Mouse (Mus musculus) myocyte (in vitro differentiated cells): ENCODE measurements around the gene Tmem230. TPM values are rescaled to one million over a fixed set of nuclear protein-coding genes. Genes with fewer than 3 reads are reported as not detected.

Source experiments
- H3K27me3 ChIP-seq: one replicate; pipeline ENCODE4 v1.6.1; 2011; ENCODE audit not compliant: control insufficient read depth, insufficient read depth, insufficient read length
- H3K36me3 ChIP-seq: one replicate; pipeline ENCODE4 v1.6.1; 2011; ENCODE audit not compliant: control insufficient read depth, insufficient read depth
- H3K4me2 ChIP-seq: one replicate; pipeline ENCODE4 v1.6.1; 2011; ENCODE audit warnings: low read depth, control low read depth
- H3K4me3 ChIP-seq: one replicate; pipeline ENCODE4 v1.5.1; 2011; ENCODE audit warnings: mild to moderate bottlenecking, control low read depth, moderate library complexity
- H3K79me2 ChIP-seq: one replicate; pipeline ENCODE4 v1.6.1; 2011; ENCODE audit not compliant: control insufficient read depth, insufficient read depth
- H3ac ChIP-seq: one replicate; pipeline ENCODE4 v1.6.1; 2011; ENCODE audit not compliant: control insufficient read depth, insufficient read length
- CEBPB ChIP-seq: IDR thresholded peaks from 2 replicates; pipeline ENCODE4 v1.6.1; 2011; ENCODE audit warnings: mild to moderate bottlenecking, moderate library complexity; ENCODE audit not compliant: poor library complexity, insufficient read depth, severe bottlenecking
- E2F4 ChIP-seq: IDR thresholded peaks from one replicate; pipeline ENCODE4 v1.6.1; 2011; ENCODE audit warnings: mild to moderate bottlenecking, control low read depth, moderate library complexity; ENCODE audit not compliant: insufficient read depth
- MAX ChIP-seq: IDR thresholded peaks from one replicate; pipeline ENCODE4 v1.6.1; 2011; ENCODE audit warnings: low read depth, mild to moderate bottlenecking, control low read depth
- MYOD1 ChIP-seq, 3 experiments: IDR thresholded peaks; one replicate each; pipeline ENCODE4 v1.6.1; 2011; ENCODE audit warnings: control low read depth in 2 of 3, low read depth in 2 of 3, mild to moderate bottlenecking in 2 of 3, moderate library complexity in 1 of 3; ENCODE audit not compliant: insufficient read length in 2 of 3, control insufficient read depth in 1 of 3
- MYOG ChIP-seq, 3 experiments: IDR thresholded peaks; one replicate each; pipeline ENCODE4 v1.6.1; 2011; ENCODE audit warnings: control low read depth in 2 of 3, low read depth in 2 of 3, mild to moderate bottlenecking in 2 of 3; ENCODE audit not compliant: insufficient read length in 2 of 3, control insufficient read depth in 1 of 3, insufficient read depth in 1 of 3
- POLR2A ChIP-seq: IDR thresholded peaks from one replicate; pipeline ENCODE4 v1.6.1; 2011; ENCODE audit warnings: low read depth, mild to moderate bottlenecking, control low read depth, moderate library complexity; ENCODE audit not compliant: insufficient read length
- POLR2AphosphoS2 ChIP-seq: IDR thresholded peaks from one replicate; pipeline ENCODE4 v1.6.1; 2011; ENCODE audit warnings: low read depth, control low read depth; ENCODE audit not compliant: insufficient read length
- REST ChIP-seq: IDR thresholded peaks from one replicate; pipeline ENCODE4 v1.6.1; 2011; ENCODE audit warnings: mild to moderate bottlenecking, control low read depth, moderate library complexity; ENCODE audit not compliant: insufficient read depth, insufficient read length
- SRF ChIP-seq: IDR thresholded peaks from one replicate; pipeline ENCODE4 v1.6.1; 2011; ENCODE audit warnings: low read depth; ENCODE audit not compliant: control insufficient read depth, insufficient read length
- TCF12 ChIP-seq: IDR thresholded peaks from one replicate; pipeline ENCODE4 v1.6.1; 2011; ENCODE audit warnings: mild to moderate bottlenecking, control low read depth; ENCODE audit not compliant: poor library complexity, insufficient read depth, severe bottlenecking
- TCF3 ChIP-seq: IDR thresholded peaks from one replicate; pipeline ENCODE4 v1.6.1; 2011; ENCODE audit warnings: low read depth, control low read depth; ENCODE audit not compliant: insufficient read length
- USF1 ChIP-seq: IDR thresholded peaks from one replicate; pipeline ENCODE4 v1.6.1; 2011; ENCODE audit warnings: low read depth, mild to moderate bottlenecking, control low read depth, moderate library complexity
- polyA plus RNA-seq: library from polyadenylated mRNA; unstranded; fragments of >200 nt; fragmentation: generic; extraction: Trizol; gene quantifications from one replicate; pipeline ENCODE4 v1.2.1, GENCODE M21; 2012; ENCODE audit warnings: missing spikeins

Tmem230 gene
- polyA plus RNA-seq, 1 experiment, result 76.6 TPM

GRCm38 (mm10) chr2:132272694-132273389, 25.2 kb upstream of the Tmem230 start:
- TF ChIP-seq USF1, result no peak
- no peak for TF ChIP-seq POLR2AphosphoS2
- TF ChIP-seq REST, result no peak
- TF ChIP-seq MYOG (IDR thresholded peaks at IDR 0.05; ENCODE audit: control insufficient read depth in 1 of 3, insufficient read depth in 1 of 3, insufficient read length in 2 of 3, low read depth in 2 of 3), result no peak
- TF ChIP-seq MYOD1 (IDR thresholded peaks at IDR 0.05; ENCODE audit: control insufficient read depth in 1 of 3, insufficient read length in 2 of 3, low read depth in 2 of 3), result no peak
- no peak for TF ChIP-seq E2F4
- TF ChIP-seq SRF, result no peak
- TF ChIP-seq MAX, result no peak
- TF ChIP-seq TCF3, result no peak
- no peak for TF ChIP-seq CEBPB
- no peak for TF ChIP-seq TCF12
- no peak for TF ChIP-seq POLR2A
- no peak overlapping the region for H3K4me3 ChIP-seq
- no peak overlapping the region for H3ac ChIP-seq
- H3K27me3 ChIP-seq, result no peaks in the 10 kb centered on the region
- H3K4me2 ChIP-seq, result no peak overlapping the region
- H3K79me2 ChIP-seq, result peaks cover 62% of the 10 kb centered on the region
- no peaks in the 10 kb centered on the region for H3K36me3 ChIP-seq

GRCm38 (mm10) chr2:132270331-132270951, 22.8 kb upstream of the Tmem230 start:
- H3K36me3 ChIP-seq, result no peaks in the 10 kb centered on the region
- no peak for TF ChIP-seq CEBPB
- no peak for TF ChIP-seq MAX
- TF ChIP-seq TCF3, result no peak
- TF ChIP-seq MYOG (IDR thresholded peaks at IDR 0.05; ENCODE audit: control insufficient read depth in 1 of 3, insufficient read depth in 1 of 3, insufficient read length in 2 of 3, low read depth in 2 of 3), result no peak
- no peak for TF ChIP-seq USF1
- TF ChIP-seq TCF12, result no peak
- TF ChIP-seq REST, result no peak
- TF ChIP-seq SRF, result no peak
- no peak for TF ChIP-seq POLR2A
- no peak for TF ChIP-seq POLR2AphosphoS2
- no peak for TF ChIP-seq MYOD1 (IDR thresholded peaks at IDR 0.05; ENCODE audit: control insufficient read depth in 1 of 3, insufficient read length in 2 of 3, low read depth in 2 of 3)
- TF ChIP-seq E2F4, result no peak
- no peak overlapping the region for H3K4me2 ChIP-seq
- no peaks in the 10 kb centered on the region for H3K27me3 ChIP-seq
- peaks cover 73% of the 10 kb centered on the region for H3K79me2 ChIP-seq
- no peak overlapping the region for H3K4me3 ChIP-seq
- no peak overlapping the region for H3ac ChIP-seq

GRCm38 (mm10) chr2:132269217-132269616, 21.6 kb upstream of the Tmem230 start:
- no peak overlapping the region for H3ac ChIP-seq
- peaks cover 75% of the 10 kb centered on the region for H3K79me2 ChIP-seq
- H3K27me3 ChIP-seq, result no peaks in the 10 kb centered on the region
- no peak for TF ChIP-seq SRF
- TF ChIP-seq MYOG (IDR thresholded peaks at IDR 0.05; ENCODE audit: control insufficient read depth in 1 of 3, insufficient read depth in 1 of 3, insufficient read length in 2 of 3, low read depth in 2 of 3), result no peak
- TF ChIP-seq POLR2AphosphoS2, result no peak
- TF ChIP-seq TCF12, result no peak
- no peak for TF ChIP-seq MAX
- no peak for TF ChIP-seq MYOD1 (IDR thresholded peaks at IDR 0.05; ENCODE audit: control insufficient read depth in 1 of 3, insufficient read length in 2 of 3, low read depth in 2 of 3)
- TF ChIP-seq E2F4, result no peak
- TF ChIP-seq REST, result no peak
- TF ChIP-seq POLR2A, result no peak
- TF ChIP-seq USF1, result no peak
- TF ChIP-seq CEBPB, result no peak
- TF ChIP-seq TCF3, result no peak
- no peaks in the 10 kb centered on the region for H3K36me3 ChIP-seq
- no peak overlapping the region for H3K4me2 ChIP-seq
- no peak overlapping the region for H3K4me3 ChIP-seq

GRCm38 (mm10) chr2:132266086-132266485, 18.5 kb upstream of the Tmem230 start:
- Histone ChIP-seq H3K27me3 (no peaks in the 10 kb centered on the region), H3K4me2 (no peak overlapping the region), H3ac (no peak overlapping the region), H3K79me2 (peaks cover 60% of the 10 kb centered on the region), H3K36me3 (no peaks in the 10 kb centered on the region), H3K4me3 (no peak overlapping the region)
- no peak for TF ChIP-seq MYOD1 (IDR thresholded peaks at IDR 0.05; ENCODE audit: control insufficient read depth in 1 of 3, insufficient read length in 2 of 3, low read depth in 2 of 3)
- no peak for TF ChIP-seq MYOG (IDR thresholded peaks at IDR 0.05; ENCODE audit: control insufficient read depth in 1 of 3, insufficient read depth in 1 of 3, insufficient read length in 2 of 3, low read depth in 2 of 3)
- no peak for TF ChIP-seq POLR2A
- TF ChIP-seq REST, result no peak
- TF ChIP-seq SRF, result no peak
- TF ChIP-seq MAX, result no peak
- no peak for TF ChIP-seq USF1
- no peak for TF ChIP-seq CEBPB
- no peak for TF ChIP-seq TCF3
- no peak for TF ChIP-seq TCF12
- TF ChIP-seq E2F4, result no peak
- TF ChIP-seq POLR2AphosphoS2, result no peak

- Histone ChIP-seq H3K27me3 (no peaks in the 10 kb centered on the region), H3K4me3 (no peak overlapping the region), H3K4me2 (no peak overlapping the region)
Observed at GRCm38 (mm10) chr2:132265196-132265595, 17.6 kb upstream of the Tmem230 start.

More at GRCm38 (mm10) chr2:132265196-132265595, 17.6 kb upstream of the Tmem230 start:
- Histone ChIP-seq H3ac (no peak overlapping the region), H3K36me3 (no peaks in the 10 kb centered on the region), H3K79me2 (peaks cover 53% of the 10 kb centered on the region)
- no peak for TF ChIP-seq TCF3
- no peak for TF ChIP-seq USF1
- TF ChIP-seq MAX, result no peak
- TF ChIP-seq POLR2AphosphoS2, result no peak
- TF ChIP-seq SRF, result no peak
- TF ChIP-seq E2F4, result no peak
- TF ChIP-seq REST, result no peak
- no peak for TF ChIP-seq CEBPB
- no peak for TF ChIP-seq MYOD1 (IDR thresholded peaks at IDR 0.05; ENCODE audit: control insufficient read depth in 1 of 3, insufficient read length in 2 of 3, low read depth in 2 of 3)
- no peak for TF ChIP-seq MYOG (IDR thresholded peaks at IDR 0.05; ENCODE audit: control insufficient read depth in 1 of 3, insufficient read depth in 1 of 3, insufficient read length in 2 of 3, low read depth in 2 of 3)
- TF ChIP-seq POLR2A, result no peak
- no peak for TF ChIP-seq TCF12
